Mouse (Mus musculus): ENCODE results near the gene Rbm33. TPM values are rescaled to one million over a fixed set of nuclear protein-coding genes. Genes with fewer than 3 reads are reported as not detected.

Rbm33 gene
- polyA plus RNA-seq, 1 experiment from 2014 or later = 6.4 TPM

DNA sequence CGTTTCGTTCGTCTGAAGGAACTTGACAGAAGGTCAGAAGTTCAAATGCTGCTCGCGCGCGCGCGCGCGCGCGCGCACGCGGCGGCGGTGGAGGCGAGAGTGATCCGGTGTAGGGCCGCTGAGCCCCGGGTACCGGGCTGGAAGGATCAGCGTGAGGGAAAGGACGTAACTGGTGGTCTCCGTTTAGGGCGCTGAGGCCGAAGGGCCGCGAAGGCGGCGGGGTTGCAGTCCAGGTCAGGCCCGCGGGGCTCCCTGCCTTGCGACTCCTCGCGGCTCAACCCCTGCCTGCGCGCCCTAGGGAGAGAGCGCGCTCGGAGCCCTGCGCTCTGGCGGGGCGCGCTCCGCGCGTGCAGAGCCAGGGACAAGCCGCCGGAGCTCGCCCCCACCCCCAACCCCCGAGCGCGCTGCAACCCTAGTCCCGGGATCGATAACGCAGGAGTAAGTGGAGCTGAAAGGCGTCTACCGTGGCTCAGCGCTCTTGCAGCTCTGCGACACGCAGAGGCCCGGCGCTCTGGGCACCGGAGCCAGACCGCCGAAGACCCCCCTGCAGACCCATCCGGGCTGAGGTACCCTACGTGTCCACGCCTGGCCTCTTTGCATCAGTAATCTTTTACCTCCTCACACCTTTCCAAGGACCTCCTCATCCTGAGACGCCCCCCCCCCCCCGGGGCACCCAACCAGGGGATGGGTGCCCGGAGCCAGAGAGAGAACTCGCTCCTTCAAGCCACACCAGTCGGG, 147.6 kb downstream of the Rbm33 start:
- Histone ChIP-seq H3K9me3 (replicated peaks) (no peaks in the 10 kb centered on the region), H3K36me3 (replicated peaks) (no peaks in the 10 kb centered on the region), H3K4me2 (peak overlapping the region; percentile 62), H3K27me3 (peaks cover 100% of the 10 kb centered on the region), H3K27ac (replicated peaks) (no peak overlapping the region), H3K9ac (no peak overlapping the region), H3K4me3 (replicated peaks) (peak overlapping the region; percentile 43), H3K4me1 (replicated peaks) (no peaks in the 10 kb centered on the region)
- ATAC-seq (ENCODE audit: insufficient read depth) = no peak
- under 1% methylated on average over 76 of the region's 76 CpGs for WGBS (ENCODE audit: insufficient replicate concordance)

DNA sequence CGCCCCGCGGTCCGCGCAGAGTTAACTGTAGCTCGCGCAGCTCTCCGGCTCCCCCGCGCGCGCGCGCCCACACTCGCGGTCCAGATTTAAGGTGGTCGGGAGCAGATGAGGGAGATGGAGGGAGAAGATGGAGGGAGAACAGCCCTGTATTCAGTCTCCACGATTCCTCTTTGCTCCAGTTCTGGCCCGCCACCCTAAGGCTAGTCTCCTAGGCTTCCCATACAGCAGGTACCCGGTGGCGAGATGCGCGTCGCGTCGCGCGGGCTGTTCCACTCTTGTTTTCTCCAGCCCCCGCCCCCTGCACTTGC, 148.1 kb downstream of the Rbm33 start:
- Histone ChIP-seq H3K4me2 (peak overlapping the region; percentile 62), H3K9me3 (replicated peaks) (no peaks in the 10 kb centered on the region), H3K9ac (no peak overlapping the region), H3K4me3 (replicated peaks) (no peak overlapping the region), H3K27me3 (peaks cover 98% of the 10 kb centered on the region), H3K4me1 (replicated peaks) (no peaks in the 10 kb centered on the region), H3K27ac (replicated peaks) (no peak overlapping the region), H3K36me3 (replicated peaks) (no peaks in the 10 kb centered on the region)
- no peak for ATAC-seq (ENCODE audit: insufficient read depth)
- WGBS (ENCODE audit: insufficient replicate concordance) = under 1% methylated on average over 29 of the region's 29 CpGs

DNA sequence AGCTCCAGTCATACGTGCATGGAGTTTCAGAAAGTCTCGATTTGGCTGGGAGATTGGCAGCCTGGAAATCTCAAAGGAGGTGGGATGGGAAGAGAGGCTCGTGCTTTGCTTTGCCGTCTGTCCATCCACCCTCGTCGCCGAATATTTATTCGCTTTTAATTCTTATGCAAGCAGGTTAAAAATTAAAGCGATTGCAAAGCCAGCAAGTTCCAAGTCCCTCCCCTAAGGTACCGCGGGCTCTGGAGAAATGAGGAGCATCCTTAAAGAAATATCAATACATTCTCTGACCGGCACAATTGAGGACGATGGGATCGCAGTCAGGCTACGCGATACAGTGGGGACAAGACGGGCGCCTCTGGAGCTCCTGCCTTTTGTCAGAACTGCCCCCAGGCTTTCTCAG, 148.6 kb downstream of the Rbm33 start:
- Histone ChIP-seq H3K4me3 (replicated peaks) (no peak overlapping the region), H3K27ac (replicated peaks) (no peak overlapping the region), H3K36me3 (replicated peaks) (no peaks in the 10 kb centered on the region), H3K9me3 (replicated peaks) (no peaks in the 10 kb centered on the region), H3K4me1 (replicated peaks) (no peaks in the 10 kb centered on the region), H3K4me2 (no peak overlapping the region), H3K27me3 (peaks cover 94% of the 10 kb centered on the region), H3K9ac (no peak overlapping the region)
- WGBS (ENCODE audit: insufficient replicate concordance) = 4% methylated on average over 18 of the region's 18 CpGs
- no peak for ATAC-seq (ENCODE audit: insufficient read depth)

DNA sequence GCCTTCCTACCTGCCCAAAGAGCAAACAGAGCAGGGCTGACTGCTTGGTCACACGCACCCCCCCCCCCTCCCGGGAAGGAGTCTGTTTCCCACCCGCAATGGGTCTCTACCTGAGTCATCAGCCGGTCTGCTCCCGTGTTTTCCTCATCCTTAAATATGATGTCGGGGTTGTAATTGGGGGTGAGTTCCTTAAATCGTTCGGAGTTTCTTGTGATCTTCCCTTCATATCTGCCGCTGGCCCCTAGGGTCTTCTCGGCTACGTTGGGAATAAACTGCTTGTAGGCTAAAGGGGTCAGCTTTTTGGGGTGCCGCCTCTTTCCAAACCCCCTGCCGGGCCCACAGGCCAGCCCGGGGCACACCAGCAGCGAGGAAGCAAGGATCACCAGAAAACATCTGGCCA, 149.4 kb downstream of the Rbm33 start:
- no peak overlapping the region for H3K27ac ChIP-seq (replicated peaks)
- H3K36me3 ChIP-seq (replicated peaks) = no peaks in the 10 kb centered on the region
- no peak for ATAC-seq (ENCODE audit: insufficient read depth)
- no peak overlapping the region for H3K4me3 ChIP-seq (replicated peaks)
- no peak overlapping the region for H3K4me2 ChIP-seq
- no peaks in the 10 kb centered on the region for H3K4me1 ChIP-seq (replicated peaks)
- H3K9ac ChIP-seq = no peak overlapping the region
- WGBS (ENCODE audit: insufficient replicate concordance) = 3% methylated on average over 14 of the region's 15 CpGs
- peaks cover 85% of the 10 kb centered on the region for H3K27me3 ChIP-seq
- no peaks in the 10 kb centered on the region for H3K9me3 ChIP-seq (replicated peaks)

DNA sequence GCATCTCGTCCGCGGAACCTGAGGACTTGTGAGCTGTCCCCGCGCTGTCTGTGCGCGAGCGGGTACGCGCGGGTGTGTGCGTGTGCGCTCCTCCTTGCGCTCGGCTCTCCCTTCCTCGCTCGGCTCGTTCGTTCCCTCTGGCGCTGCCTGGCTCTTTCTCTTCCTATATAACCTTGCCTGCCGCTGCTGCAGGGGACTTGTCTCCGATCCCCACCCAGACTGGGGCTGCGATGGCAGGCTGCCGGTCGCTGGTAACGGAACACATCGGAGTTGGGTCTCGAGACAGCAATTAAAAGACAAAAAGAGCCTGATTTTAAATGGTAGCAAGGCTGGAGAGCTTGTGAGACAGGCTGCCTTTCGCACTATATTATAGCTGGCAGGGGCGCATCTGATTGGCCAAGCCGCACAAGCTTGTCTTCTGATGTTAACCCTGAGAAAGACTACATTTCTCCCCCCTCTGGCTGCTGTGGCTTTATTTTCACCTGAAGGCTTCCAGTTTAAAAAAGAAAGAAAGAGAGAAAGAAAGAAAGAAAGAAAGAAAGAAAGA, 149.9 kb downstream of the Rbm33 start, which contains the start of gene Shh:
Gene Shh (minus strand): TSS at position 497 of the 547 bp plus-strand sequence.
- WGBS (ENCODE audit: insufficient replicate concordance) = 2% methylated on average over 31 of the region's 31 CpGs
- H3K4me2 ChIP-seq = no peak within 1 kb of the TSS
- H3K4me3 ChIP-seq (replicated peaks) = no peak within 1 kb of the TSS

More for the DNA sequence above, 149.9 kb downstream of the Rbm33 start, which contains the start of gene Shh:
- no peaks in the 10 kb centered on the region for H3K36me3 ChIP-seq (replicated peaks)
- H3K27ac ChIP-seq (replicated peaks) = no peak within 1 kb of the TSS
- H3K9ac ChIP-seq = no peak within 1 kb of the TSS
- H3K27me3 ChIP-seq = peaks cover 80% of the 10 kb centered on the region
- no peak for ATAC-seq (ENCODE audit: insufficient read depth)
- no peaks in the 10 kb centered on the region for H3K4me1 ChIP-seq (replicated peaks)
- H3K9me3 ChIP-seq (replicated peaks) = no peaks in the 10 kb centered on the region

Other genes with a start within 250 kb of the Rbm33 start
- gene Insig1, start 245.8 kb upstream of the Rbm33 start, polyA plus RNA-seq (2015; fragmentation: Nextera tagmentation; extraction: Ambion mirVana) = 62.2 and 67.6 TPM in 2 replicates
- not detected in 2 replicates for gene En2, start 151.4 kb upstream of the Rbm33 start, polyA plus RNA-seq (2015; fragmentation: Nextera tagmentation; extraction: Ambion mirVana)
- gene Cnpy1, start 71.3 kb upstream of the Rbm33 start, polyA plus RNA-seq (2015; fragmentation: Nextera tagmentation; extraction: Ambion mirVana) = 0.07 TPM in 1 of 2 replicates, not detected in the other
- gene Shh, start 150.1 kb downstream of the Rbm33 start, polyA plus RNA-seq (2015; fragmentation: Nextera tagmentation; extraction: Ambion mirVana) = not detected in 2 replicates

Data from liver, embryonic 15.5 days (tissue).